Mouse (Mus musculus): Measurements from ENCODE around the gene Cd70.
A peak's percentile ranks its signal among the peaks of the same experiment; 100 is the strongest.

Gene Cd70

DNA sequence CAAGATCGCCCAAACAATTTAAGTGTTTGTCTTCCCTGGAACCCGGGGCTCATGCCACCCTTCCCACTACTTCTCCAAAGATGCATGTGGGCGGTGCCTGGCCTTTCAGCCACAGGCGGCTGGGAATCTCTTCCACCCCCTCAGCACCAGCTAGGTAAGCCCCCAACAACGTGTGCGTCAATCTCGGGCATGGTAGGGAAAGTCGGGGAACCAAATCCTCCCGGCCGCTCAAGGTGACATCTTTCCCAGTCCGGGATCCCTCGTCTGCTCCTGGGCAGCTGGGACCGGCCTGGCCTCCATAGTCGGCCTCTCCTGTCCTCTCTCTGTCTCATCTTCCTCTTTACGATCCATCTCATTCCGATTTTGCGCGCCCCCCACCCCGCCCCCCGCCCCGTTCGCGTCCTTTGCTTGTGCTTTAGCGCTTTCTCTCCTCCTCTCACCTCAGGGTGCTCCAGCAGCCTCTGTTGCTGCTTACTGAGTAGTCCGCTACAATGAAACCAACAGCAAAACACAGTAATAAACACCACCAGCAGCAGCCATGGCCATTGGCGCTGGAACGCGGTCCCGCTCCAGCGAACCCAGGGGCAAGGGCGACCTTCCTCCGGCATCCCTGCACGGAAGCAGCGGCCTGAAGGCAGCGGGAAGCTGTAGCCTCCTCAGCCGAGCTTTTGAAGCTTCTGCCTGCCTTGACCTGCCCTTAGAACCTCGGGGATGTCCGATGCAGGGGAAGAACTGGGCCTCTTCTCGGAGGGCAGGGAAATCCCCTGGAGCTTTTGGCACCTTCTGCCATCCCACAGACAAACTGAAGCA, at the start of gene Cd70:
Cd70 (minus strand) TSS at position 784 of the 810 bp plus-strand sequence.
- DNase-seq (ENCODE audit: extremely low read depth, low read depth) = no peak

DNA sequence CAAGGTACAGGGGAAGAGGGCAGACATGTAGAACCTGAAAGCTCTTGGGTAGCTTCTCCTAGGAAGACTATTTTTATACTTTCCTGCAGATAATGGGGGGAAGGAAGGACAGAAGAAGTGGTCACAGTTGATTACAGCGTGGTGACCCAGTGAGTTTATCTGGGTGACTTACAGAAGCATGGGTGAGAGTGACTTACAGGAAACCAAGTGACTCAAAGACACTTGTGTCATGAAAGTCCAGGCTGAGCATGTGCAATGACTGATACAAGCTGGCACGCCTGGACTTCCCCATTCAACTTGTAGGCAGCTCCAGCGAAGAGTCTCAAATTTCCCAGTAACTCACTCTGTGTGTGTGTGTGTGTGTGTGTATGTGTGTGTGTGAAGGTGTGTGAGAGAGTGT, 48.7 kb upstream of the Cd70 start:
- peak; percentile 79 for DNase-seq (ENCODE audit: extremely low read depth, low read depth)

DNA sequence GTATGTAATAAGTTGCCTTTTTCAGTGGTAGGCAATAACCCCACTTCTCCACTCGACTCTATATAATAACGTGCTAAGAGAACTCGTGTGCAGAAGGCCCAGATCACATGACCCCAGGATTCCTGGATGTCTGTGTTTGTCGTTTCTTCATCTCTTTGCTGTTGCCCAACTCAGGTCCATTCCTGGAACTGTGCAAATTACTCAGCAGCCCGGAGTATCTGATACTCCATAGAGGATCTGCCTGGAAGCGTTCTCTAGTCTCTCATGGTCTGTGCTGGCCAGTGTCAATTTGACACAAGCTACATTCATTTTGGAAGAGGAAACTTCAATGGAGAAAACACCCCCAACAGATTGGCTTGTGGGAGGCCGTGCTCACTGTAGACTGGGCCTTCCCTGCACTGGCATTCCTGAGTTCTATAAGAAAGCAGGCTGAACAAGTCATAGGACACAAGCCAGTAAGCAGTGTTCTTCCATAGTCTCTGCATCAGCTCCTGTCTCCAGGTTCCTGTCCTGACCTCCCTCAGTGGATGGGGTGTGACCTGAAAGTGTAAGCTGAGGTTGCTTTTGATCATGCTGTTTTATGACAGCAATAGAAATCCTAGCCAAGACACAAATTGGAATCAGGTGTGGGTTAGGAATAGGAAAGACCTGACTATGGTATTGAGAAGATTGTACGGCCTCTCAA, 45.9 kb upstream of the Cd70 start:
- no peak for DNase-seq (ENCODE audit: extremely low read depth, low read depth)

DNA sequence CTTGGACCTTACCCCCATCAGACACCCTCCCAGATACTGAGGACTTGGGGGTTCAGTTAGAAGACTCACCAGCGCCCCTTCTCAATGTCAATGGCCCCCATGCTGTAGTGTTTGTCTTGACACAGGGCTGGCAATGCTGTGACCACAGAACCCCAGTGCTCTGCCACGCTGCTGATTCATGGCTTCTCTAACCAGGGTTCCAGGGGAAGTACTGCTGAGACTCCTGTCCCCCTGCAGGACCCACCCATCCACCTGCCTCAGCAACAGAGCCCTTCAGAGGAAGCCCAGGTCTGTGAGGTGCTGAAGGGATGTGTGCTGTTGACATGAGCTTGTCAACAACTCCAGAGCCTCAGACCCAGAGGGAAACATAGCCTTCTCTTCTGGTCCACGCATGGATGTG, 45.2 kb upstream of the Cd70 start:
- no peak for DNase-seq (ENCODE audit: extremely low read depth, low read depth)

DNA sequence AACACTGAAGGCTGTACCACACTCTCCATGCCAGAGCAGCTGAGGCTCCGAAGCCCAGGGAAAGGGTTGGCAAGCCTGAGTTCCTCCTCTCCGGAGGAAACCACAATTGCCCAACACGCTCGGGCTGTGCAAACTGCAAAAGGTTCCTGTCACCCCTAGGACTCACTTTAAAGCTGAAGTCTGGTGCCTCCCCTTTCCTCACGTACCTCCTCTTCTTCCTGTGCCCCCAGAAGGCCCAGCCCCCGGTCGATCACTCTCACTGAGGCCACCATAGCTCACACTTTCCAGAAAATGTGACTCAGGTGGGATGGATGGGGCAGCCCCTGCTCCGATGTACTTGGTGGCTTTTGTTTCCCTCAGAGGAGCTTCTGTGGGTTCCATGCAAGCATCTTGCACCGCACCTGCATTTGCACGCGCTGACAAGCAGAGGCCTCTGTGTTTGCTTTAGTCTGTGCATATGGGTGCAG, 44.5 kb upstream of the Cd70 start, which contains the start of gene Tnfsf14:
Tnfsf14 (minus strand) TSS at position 137 of the 467 bp plus-strand sequence.
- no peak for DNase-seq (ENCODE audit: extremely low read depth, low read depth)

DNA sequence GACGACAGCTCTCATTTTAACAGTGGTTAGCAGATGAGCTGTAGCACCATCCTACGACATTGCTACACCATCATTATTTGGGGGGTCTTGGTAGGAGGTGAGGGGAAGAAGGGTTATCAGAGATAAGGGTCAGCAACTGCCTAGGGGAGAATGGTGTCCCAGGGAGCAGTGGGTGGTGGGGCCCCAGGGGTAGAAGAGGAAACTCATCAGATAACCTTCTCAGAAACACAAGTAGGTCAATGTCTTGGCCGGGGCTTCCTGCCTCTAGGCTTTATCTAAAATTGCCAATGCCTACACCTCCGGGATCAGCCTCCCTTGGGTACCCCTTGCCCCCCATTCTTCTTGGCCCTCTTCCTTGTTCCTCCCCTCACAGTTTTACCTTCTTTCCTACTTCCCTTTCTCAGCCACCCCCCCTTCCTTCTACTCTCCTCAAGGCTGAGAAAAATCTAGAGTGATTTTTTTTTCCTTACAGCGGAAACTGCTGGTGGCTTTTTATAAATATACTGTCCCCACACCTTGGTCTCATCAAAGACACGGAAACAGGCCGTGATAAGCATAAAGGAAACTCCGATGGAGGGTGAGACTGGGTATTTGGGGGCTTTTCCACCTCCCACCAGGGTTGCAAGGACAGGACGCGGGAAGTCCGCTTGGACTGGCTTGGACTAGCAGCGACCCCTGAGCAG, 39.1 kb upstream of the Cd70 start:
- DNase-seq (ENCODE audit: extremely low read depth, low read depth) = peak; percentile 41

DNA sequence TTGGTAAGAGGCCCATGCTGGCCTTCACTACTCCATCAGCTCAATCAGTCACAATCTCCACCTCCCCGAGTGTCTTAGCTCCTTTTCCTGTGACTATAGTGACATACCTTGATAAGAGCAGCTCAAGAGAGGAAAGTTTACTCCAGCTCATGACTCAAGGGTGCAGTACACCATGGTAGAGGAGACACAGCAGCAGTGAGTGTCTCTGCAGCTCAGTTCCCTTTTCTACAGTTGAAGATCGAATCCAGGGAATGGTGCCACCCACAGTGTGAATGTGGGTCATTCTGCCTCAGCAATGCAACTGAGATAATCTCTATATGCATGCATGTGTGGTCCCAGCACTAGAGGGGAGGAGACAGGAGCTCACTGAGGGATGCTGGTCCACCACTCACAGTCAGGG, 36.1 kb upstream of the Cd70 start:
- DNase-seq (ENCODE audit: extremely low read depth, low read depth) = peak; percentile 35

DNA sequence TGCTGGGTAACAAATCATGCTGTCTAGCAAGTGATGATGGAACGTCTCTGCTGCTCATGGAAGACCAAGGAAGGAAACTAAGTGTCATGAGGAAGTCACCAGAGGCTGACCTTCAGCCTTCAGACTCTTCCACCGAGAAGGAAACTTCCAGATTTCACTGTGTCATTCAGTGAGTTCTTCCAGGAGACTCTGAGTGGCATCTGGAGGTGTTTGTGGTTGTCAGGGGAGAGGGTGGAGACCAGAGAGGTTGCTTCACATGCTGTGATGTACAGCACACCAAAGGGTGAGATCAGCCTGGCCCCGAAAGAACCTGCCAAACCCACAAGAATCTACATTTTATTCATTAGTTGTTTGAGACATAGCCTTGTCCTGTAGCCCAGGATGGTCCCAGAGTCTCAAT, 33.3 kb upstream of the Cd70 start:
- DNase-seq (ENCODE audit: extremely low read depth, low read depth) = no peak

DNA sequence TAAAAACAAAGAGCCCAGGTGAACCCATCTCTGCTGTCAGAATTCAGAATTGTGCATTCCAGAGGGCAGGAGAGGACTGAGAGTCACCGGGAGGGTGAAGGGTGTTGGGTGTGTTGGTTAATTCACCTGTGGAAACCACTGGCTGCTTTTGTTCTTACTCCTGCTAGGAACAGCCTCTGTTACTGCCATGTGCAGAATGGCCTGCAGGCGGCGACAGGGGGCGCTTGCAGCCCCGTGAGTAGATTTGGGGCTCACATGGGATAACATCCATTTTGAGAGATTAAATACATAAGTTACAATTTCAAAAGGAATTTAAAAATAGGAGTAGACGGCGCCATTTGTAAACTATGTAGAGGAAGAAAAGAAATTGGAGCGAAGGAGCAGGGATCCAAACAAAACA, 30.8 kb upstream of the Cd70 start:
- DNase-seq (ENCODE audit: extremely low read depth, low read depth) = peak; percentile 26

DNA sequence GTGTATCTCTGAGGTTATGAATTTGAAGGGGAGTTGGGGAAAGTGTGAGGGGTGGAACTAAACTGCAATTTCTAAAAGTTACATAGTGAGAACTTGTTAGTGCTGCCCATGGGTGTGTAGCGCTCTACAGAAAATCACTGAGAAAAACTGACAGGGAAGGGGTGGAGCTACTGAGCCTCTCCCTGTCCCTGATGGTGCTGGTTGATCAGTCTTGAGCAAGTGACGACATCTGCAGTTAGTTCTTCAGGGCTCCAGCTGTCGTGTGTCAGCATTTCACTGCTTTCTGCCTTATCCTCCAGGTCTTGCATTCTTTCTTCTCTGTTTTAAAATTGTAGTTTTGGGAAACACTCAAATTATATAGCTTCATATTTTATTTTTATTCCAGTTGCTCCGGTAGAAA, 23.8 kb upstream of the Cd70 start:
- no peak for DNase-seq (ENCODE audit: extremely low read depth, low read depth)

DNA sequence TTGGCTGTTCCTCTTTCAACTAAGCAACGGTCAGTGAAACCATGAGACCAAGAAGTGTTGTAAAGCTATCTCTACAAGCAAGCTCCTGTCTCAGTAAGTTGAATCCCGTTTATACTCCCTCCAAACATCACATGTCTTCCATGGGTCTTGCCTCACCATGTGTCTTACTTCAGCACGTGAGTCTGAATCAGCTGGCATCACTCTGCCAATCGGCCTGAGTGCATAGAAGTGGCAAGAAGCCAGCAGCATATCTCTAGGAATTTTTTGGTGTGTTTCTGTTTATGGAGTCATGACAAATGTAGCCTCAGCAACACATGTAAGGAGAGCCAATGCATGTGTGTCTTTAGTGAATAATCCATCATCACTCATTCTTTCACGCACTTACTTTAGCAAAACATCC, 22.8 kb upstream of the Cd70 start:
- DNase-seq (ENCODE audit: extremely low read depth, low read depth) = no peak

DNA sequence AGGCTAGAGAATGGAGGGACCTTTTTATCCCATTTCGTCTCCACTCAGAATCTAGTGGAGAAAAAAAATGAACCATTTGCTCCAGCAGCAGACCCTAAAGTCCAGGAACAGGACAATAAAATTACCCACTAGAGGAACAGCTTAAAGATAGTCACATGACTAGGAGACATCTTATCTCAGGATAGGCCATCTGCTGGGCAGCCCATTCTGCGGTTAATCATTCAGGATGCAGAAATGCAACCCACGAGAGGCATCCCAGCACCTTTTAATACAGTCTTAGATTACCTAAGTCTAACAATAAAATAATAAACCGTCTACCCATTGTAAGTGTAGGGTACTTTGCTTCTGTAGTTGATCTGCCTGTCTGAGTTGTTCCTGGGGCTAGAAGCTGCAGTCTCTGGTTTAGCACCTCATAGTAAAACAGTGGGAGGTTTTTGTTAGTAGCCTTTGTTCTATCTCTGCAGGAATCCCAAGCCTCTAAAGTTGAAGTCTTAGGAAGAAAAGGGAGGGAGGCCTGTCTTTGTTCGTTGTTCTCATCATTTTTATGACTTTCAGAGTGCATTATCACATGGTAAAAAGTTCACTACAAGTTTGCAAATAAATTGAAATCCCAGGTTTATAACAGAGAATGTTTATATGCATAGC, 21.2 kb upstream of the Cd70 start:
- DNase-seq (ENCODE audit: extremely low read depth, low read depth) = peak; percentile 52

DNA sequence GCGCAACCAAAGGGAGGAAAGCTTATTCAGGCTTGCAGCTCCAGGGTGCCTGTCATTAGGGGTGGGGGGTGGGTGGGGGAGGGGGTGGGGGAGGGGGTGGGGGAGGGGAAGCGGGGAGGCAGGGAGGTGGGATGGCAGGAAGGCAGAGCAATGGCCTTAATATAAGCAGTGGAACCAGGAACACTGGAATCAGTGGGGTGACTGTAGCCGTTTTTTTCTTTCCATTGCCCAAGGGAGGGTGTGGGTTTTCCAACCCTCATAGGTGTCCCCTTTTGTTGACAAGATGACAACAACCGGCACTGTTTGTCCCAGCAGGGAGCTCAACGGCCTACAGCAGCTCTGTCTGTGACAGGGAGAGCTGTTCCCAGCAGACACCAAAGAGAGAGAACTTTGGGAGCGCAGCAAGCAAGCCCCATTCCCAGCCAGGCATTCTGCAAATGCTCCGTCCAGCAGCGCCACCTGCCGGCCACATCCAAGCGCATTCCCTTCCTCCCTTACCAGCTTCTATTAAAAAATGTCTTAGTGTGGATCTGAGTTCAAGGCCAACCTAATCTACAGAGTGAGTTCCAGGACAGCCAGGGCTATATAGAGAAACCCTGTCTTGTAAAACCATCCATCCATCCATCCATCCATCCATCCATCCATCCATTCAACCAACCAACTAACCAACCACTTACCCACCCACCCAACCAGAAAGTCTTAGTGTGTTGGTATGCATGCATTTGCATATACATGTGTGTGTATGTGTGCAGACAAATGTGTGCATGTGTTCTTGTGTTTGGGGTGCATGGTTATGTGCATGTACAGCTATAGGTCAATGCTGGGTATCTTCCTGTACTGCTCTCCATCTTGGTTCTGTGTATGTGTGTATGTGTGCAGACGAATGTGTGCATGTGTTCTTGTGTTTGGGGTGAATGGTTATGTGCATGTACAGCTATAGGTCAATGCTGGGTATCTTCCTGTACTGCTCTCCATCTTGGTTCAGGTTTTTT, 17.5 kb upstream of the Cd70 start:
- peak; percentile 45 for DNase-seq (ENCODE audit: extremely low read depth, low read depth)

DNA sequence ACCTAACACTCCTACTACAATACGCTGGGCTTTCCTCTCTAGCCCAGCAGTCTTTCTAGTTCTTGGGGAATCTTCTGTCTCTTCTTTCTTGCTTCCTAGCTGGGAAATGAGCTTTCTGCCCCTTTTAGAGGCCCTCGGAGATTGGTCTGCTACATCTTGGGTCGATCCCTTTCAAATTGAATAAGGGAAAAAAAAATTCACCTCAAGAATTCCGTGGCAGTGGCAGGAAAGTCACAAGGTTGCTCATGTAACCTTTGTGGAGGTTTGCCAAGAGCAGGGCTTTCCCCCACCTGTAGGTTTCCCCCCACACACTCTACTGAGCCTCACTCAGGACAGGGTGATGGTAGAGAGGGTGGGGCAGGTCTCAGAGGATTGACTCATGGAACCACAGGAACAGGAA, 4.2 kb upstream of the Cd70 start:
- no peak for DNase-seq (ENCODE audit: extremely low read depth, low read depth)

DNA sequence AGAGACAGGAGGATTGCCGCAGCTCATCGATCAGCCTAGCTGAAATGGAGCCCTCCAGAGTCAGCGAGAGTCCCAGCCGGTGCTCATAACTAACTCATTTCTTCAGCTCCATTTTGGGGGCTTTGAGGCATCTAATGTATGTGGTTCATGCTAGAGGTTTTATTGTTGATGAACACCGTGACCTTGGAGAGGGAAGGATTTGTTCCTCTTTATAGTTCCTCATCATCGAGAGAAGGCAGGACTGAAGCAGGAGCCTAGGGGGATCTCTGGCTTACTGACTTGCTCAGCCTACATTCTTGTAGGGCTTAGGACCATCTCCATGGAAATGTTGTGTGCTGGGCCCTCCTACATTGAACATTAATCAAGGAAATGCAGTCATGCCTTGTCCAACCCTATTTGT, 3.4 kb upstream of the Cd70 start:
- DNase-seq (ENCODE audit: extremely low read depth, low read depth) = no peak

DNA sequence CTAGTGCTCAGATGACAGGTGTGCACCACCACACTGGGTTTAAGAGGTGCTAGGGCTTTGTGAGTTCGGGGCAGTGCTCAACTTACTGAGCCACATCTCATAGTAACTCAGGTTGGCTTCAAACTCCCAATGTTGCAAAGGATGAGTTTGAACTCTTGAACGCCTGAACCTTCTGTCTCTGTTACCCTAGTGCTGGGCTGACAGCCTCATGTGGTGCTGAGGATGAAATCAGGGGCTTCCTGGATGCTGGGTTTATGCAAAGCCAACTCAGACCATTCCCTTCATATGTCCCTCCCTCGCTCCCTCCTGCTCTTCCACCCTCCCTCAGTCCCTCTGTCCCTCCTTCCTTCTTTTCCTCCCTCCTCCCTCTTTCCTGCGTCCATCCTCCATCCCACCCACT, 1.2 kb downstream of the Cd70 start:
- DNase-seq (ENCODE audit: extremely low read depth, low read depth) = no peak

DNA sequence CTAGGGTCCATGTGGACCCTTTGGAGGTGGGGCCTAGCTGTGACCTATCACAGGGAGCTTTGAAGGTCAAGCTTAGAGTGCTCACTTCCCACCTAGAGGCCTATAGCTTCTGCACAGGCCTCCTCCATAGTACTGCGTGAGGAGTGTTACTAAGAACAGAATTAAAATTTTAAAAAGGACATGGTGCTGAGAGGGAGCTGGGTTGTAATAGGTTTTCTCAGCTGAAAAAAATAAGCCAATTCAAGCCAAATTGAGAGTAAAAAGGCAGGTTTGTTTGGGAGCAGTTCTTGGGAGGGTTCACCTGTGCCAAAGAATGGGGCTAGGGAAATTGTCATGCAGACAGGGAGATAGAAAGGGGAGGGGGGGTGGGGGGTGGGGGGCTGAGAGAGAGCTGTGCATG, 4.5 kb downstream of the Cd70 start:
- DNase-seq (ENCODE audit: extremely low read depth, low read depth) = no peak

DNA sequence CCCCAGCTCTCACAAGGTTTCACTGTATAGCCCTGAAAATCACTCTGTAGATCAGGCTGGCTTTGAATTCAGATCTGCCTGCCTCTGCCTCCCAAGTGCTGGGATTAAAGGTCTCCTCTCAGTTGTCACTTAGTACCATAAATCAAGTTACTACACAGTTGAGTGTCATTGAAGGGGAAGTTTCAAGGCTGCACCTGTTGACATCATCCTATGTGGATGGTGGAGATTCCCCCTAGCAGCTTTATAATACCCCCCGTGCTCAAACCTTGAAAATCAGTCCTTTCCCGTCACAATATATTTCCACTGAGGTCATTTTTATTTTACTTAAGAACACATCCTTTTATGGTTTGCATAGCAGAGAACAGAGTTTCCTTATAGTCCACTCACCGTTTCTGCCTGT, 5.9 kb downstream of the Cd70 start:
- no peak for DNase-seq (ENCODE audit: extremely low read depth, low read depth)

DNA sequence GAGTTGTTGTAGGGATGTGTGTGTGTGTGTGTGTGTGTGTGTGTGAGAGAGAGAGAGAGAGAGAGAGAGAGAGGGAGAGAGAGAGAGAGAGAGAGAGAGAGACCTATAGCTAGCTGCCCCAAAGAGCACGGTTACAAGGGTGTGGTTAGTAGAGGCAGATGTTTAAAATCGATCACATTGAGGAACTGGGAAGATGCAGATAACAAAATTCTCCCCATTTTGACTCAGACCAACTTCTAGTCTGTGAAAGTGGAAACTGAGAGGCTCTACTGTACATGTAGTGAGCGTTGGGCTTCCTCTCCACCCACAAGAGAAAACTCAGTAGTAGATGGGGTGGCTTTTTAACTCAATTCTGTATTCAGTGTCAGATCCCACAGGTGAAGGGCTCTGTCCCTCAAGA, 9.9 kb downstream of the Cd70 start:
- DNase-seq (ENCODE audit: extremely low read depth, low read depth) = no peak

DNA sequence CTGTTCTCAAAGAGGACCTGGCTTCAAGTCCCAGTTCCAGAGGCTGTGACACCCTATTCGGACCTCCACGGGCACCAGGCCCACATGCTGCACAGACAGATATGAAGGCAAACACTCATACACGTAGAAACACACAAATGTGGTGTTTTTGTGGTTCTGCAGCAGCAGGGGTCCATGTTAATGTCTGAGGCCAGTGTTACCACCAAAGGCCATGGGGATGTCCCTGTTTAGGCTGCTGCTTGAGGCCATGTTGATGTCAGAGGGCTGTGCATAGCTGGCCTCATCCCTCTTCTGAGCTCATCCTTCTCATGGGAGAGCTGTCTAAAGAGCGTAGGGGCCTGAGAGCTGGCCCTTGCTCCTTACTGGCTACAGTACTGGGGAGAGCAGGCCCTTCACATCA, 10.9 kb downstream of the Cd70 start:
- no peak for DNase-seq (ENCODE audit: extremely low read depth, low read depth)

DNA sequence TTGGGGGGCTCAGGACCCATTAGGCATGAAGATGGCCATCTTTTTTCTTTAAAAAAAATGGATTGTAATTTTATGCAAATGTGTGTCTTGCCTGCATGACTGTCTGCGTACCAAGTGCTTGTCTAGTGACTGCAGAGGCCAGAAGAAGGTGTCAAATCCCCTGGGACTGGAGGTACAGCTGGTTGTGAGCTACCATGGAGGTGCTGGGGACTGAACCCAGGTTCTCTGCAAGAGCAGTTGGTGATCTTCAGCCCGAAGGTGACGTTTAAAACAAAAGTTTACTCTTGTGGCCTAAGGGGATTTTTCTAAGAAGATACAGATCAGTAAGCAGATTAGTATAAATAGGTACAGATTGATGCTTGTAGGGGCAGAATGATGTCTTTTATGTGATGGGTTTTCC, 13.9 kb downstream of the Cd70 start:
- DNase-seq (ENCODE audit: extremely low read depth, low read depth) = no peak
